Mouse (Mus musculus) megakaryocyte, adult 5-6 weeks (primary cell): ENCODE data around the gene Morc1. TPM values are rescaled to one million over a fixed set of nuclear protein-coding genes. Genes with fewer than 3 reads are reported as not detected.

Source experiments
- ATAC-seq: 2 replicates; pipeline ENCODE4 v1.8.0; 2016; ENCODE audit warnings: mild to moderate bottlenecking, inconsistent platforms; ENCODE audit not compliant: poor library complexity, severe bottlenecking
- total RNA-seq, 2 experiments: library from RNA; stranded (forward) in 1 of 2; stranded (reverse) in 1 of 2; fragments of 153-499, 151-499 nt in 1 of 2; fragments of 221-1000, 200-1000 nt in 1 of 2; gene quantifications; 2 replicates each; pipeline versions ENCODE4 v1.2.3 to v1.2.4; 2015 to 2017

Gene Morc1
- total RNA-seq, 2 experiments from 2014 or later = not detected

DNA sequence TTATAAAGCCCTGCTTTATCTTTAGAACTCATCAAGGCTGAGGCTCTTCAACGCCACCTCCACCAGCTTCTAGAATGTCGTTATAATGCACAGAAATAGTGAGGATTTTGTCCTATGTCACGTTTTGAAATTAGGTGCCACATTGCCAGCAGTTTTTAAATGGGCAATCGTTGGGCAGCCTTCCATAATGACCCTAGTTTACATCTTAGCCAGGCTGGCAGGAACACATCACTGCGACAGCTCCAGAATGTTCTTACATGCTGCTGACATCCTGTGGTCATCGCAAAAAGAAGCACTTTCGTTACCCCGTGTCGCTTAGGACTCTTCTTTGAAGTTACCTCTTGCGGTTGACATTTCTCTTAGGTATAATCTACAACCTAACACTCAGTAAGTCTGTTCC is 42.4 kb downstream of the Morc1 start:
- ATAC-seq = no peak

DNA sequence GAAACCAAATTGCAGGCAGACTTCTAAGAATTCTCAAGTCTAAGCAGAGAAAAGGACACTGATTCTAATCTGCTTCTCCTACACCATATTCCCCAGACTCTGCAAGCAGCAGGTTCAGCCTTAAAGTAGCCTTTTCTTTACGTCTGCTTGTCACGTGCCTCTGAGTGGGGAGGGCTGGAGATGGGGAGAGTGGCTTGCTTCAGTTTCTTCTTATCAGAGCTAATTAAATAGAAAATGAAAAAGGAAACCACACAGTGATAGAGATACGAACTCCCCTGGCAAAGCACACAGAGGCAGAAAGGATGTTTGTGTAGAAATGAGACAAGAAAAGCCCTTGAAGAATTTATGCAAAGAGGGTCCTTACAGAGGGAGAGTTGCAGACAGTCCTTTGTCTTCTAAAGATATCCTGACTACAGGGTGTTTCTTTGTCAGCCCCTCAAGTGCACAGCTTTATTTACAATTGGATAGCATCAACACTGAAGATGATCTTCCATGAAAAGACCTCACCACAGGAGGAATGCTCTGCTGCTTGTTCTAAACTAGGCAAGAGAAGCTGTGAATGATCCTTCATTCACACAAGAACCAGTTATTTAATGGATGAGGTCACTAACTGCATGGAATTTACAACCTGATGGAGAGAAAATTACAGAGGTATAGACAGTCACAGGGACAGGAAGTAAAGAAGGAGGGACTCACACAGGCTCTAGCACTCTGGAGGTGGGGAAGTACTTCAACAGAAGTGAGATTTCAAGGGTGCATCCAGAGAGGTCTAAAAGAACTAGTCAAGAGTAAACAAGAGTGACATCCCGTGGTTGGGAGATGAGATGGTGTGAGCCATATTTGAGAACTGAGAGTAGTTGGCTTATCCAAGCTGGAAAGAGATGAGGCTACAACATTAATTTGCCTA is 44.1 kb downstream of the Morc1 start:
- no peak for ATAC-seq

DNA sequence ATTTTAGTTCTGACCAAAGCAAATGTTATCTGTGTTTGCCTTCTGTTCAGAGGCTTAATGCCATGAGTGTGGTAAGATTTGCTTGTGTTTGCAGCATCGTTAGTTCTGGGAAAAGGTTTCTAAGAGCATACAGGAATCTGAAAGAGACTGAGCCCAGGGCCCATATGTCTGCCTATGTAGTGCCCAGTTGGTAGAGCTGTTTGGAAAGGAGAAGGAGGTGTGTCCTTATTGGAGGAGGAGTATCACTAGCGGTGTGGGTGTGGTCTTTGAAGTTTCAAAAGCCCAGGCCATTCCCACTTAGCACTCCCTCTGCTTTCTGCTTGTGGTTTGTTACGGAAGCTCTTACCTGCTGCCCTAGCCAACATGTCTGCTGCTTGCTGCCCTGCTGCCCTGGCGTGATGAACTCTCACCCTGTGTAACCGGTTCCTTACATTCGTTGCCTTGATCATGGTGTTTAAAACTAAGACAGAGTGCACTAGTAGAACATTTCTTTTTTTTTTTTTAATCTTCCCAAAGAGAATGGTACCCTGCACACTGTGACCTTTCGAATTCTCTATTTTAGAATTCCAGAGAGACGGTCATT is 48.3 kb downstream of the Morc1 start:
- no peak for ATAC-seq

DNA sequence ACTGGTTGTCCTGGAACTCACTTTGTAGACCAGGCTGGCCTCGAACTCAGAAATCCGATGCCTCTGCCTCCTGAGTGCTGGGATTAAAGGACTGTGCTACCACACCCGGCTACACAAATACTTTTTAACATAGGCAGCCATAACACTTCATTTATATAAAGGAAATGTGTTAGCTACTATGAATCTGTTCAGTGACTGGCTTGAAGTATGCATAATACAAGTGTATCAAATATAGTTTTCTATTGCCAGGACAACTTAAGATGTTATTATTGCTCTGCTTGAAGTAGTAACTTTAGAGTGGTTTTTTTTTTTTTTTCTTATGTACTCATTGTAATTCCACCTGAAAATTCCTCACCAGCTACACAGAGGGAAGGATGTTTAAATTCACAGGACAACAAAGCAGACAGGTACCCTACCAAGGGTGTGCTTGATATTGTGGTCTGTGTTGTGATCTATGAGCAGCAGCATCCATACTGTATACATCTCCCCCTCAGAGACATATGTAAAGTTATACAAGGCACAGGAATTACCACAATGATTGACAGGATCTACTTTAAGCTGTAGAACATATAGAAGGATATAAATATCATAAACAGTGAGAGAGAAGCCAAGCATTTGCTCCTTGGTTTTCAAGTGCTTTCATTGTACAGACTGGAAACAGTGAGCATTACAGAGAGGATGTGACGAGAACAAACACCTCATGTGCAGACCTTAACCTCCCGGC is 85.9 kb downstream of the Morc1 start:
- ATAC-seq = no peak

DNA sequence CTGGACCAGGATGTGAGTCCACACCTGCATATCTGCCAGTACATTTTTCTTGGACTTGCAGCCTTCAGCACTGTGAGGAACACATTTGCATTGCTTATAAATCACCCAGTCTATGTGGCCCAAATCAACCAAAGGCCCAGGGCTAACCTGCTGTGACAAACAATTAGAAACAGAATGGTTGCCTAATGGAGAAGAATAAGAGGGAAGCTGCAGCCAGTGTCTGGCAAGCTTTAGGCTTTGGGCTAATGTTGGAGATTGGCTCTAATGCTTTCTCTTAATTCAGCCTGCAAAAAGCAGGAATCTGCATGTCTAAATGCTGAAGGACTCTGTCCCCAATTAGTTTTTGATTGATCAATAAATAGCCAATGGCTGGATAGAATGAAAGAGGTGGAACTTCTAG is 88.5 kb downstream of the Morc1 start:
- no peak for ATAC-seq

DNA sequence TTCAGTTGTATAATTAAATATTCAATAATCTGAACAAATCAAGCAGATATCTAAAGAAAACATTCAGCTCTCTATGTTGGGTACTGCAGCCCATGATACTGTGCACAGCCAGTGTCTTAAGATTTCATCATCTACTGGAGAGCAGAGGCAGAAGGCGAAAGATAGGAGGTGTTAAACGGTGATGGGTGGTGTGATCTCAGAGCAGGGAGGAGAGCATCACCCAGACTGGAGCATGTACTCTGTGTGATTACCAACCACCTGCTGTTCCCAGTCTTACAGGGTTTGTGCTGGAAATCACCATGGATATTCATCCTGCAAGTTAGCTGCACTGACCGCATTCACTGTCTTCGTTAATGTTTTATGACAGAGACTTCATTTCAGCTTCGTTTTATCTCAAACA is 106.1 kb downstream of the Morc1 start:
- no peak for ATAC-seq

DNA sequence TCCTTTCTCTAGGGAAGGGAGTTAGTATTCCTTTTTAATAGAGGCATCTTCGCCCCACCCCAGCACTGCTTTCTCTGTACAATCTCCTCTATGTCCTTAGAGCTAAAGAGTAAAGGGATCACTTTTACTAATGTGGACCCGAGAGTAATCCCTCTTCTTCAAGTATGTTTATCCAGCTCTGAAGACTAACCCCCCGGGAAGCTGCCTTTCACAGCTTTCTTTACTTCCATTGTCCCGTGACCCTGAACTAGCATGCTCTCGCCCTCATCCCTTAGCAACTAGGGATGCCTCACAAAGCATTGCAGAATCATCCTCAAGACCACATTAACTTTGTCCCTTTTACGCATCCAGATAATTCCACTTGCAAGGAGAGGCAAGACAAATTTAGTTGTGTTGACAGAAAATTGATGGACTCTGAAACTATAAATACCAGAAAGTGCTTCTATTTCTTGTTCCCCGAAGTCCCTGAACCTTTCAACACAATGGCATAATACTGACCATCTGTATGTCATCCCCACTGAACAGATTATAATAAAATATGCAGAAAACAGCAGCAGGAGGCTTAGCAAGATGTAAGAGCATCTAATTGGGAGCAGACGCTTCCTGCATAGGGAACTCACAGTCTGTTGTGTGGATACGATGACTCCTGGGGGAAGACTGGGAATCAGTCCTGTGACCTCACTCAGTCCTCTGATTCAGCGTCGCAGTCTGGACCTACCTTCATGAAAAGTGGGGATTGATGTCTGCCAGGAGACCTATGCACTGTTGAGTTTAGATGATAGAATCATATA is 131.4 kb downstream of the Morc1 start:
- ATAC-seq = no peak

DNA sequence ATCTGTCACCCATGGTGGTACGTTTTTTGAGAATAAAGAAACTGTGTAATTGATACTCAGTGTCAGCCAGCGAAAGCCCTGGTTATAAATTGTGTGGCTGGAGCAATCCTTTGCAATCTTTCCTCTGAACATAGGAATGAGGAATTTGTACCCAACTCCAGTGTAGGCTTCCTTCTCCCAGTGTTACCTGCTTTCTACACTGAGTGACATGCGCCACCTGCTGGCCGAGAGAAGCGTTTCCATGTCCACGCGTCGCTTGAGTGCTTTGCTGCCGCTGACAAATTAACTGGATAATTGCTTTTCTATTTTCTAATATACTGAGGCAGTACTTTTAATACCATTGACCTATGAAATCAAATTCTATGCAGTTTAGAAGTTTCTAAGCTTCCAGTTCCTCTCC is 139.3 kb downstream of the Morc1 start:
- peak; percentile 82 for ATAC-seq

DNA sequence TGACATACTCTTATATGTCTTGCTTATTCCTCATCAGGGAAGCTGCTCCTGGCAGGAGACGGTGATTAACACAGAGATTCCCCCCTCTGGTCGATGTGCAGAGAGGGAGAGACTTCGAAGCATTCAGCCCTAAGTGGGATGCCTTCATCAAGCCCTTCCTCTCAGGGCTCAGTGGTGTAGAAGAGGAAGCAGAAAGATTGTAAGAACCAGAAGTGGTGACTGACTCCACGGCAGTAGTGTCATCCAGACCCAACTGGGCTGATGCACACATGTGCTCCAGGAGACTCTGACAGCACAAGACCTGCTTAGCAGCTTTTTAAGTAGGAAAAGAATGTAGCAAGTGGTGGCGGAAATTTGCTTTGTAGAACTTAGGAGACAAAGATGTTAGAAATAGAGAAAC is 143.0 kb downstream of the Morc1 start:
- 0 out of 2 replicates have a peak, but pooled peaks have one; percentile 42 for ATAC-seq

DNA sequence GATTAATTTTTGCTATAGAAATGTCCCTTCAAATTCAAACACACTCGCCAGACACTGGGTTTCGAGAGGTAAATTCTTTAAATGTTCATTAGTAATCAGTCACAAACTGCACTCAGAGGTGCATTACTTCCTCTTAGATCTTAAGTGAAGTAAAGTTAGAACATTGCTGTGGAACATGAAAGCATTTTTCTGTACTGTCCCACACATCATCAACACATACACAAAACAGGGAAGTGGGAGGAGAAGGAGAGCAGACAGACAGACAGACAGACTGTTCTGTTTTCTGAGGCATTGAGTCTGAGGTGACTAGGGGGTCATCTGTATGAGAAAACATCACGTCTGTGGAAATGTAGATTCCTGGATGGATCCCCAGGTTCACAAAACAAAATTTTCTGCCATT is 143.5 kb downstream of the Morc1 start:
- ATAC-seq = peak; percentile 16; the same call in 1 of the 2 replicates

DNA sequence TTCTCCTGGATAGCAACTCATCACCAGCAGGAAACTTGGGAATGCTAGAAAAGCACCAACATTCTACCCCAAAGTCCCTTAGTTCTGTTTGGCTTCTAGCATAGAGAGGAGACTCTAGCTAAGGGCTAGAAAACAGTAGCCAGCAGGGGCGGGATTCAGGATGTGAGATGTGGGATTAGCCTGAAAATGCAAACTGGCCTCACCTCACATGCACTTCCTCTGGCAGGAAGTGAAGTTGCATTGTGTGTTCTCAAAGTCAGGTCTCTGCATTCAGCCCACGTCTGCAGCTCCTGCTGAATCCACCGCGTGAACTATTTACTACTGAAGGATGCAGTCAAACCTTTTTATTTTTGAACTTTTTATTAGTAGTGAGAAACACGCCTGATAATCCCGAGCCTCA is 154.3 kb downstream of the Morc1 start:
- no peak for ATAC-seq

DNA sequence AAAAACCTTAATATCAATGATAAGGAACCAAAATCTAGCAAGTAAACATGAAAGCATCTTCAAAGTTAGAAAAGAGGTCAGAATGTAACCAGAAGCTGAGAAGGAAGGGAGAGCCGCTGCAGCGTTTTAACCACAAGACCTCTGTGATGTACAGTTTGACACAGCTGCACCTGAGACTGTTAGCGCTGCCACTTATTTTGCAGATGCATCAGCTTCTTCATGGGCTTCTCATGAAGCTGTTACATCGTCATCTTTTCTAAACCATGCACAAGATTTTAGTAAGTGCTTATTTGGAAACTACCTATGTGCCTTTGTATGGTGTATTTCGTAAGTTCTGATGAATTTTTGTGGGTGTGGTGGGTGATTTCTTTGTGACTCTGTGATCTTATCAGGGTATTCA is 163.4 kb downstream of the Morc1 start:
- ATAC-seq = no peak

DNA sequence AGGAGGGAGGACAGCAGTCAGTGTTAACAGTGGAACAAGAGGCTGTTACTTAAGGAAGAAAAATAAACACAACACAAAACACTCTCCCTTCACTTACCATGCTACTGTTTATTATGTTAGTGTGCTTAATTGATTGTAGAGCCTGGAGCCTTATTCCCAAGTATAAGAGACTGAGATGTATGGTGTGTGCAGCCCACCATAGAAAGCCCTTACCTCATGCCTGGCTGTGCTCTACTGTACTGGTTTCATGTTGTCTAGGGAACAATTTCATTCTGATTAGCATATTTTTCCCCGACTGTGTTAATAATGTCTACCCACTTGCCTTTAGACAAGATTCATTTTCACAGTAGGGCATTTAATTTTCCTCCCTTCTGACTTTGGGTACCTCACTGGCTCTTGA is 164.2 kb downstream of the Morc1 start:
- no peak for ATAC-seq

DNA sequence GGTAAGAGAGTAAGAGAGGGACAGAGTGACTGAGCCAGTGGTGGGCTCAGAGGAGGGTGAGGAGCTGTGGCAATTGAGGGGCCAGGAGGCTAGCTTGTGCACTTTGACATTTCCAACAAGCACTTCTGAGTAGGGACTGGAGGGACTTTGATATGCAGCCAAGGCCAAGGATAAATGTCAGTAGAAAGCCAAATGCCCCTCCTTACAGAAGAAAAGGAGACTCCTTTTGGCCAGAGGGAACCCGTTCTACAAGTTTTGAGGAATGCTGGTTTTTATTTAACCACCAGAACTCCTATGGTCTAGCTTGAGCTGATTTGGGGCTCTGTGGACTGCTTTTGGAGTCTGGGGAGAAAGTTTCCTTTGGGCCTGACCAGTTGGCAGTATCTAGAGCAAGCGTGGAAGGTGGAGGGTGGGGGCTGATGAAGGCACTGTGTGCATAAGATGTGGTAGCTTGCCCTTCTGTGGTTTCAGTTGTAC is 172.7 kb downstream of the Morc1 start:
- no peak for ATAC-seq

DNA sequence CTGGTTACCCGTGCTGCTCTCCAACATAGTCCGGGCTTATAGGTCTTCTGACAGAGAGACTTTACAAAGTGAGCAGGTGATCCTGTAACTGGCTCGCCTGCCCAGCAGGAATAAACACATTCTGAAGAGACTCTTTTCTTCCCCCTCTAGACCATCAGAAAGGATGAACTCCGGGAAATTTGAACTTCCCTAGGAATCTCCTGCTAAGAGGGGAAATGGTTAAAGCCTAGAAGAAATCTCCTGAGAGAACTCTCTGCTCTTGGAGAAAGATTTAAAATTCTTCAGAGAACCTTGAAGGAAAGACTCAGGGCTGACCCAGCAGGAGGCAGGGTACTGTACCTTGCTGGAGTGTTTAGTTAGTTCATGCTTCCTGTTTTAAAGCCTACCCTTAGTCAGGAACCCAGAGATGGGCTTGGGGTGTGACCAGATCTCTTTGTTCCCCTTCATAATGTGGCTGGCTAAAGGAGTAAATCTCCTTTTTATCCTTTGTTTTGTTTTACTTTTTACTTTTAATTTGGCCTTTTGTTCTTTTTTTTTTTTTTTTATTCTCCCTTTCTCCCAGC is 175.5 kb downstream of the Morc1 start:
- ATAC-seq = peak; percentile 49; the same call in 1 of the 2 replicates

DNA sequence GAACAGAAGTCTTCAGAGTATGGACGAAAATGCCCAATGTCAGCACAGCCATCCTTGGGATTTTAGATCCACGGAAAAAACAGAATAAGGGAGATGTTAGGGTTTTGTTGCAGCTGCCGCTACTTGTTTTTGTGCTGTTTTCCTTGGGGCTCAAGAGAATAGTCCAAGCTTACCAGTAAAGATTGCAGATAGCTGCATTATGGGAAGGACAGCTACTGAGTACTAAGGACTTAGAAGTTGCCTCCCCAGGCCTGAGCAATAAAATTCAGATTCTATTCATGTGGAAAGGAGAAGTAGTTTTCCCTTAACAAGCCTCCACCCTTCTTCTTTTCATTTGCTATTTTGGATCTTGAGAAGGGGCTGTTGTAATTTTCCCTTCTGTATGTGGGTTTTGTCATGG is 177.2 kb downstream of the Morc1 start:
- no peak for ATAC-seq

DNA sequence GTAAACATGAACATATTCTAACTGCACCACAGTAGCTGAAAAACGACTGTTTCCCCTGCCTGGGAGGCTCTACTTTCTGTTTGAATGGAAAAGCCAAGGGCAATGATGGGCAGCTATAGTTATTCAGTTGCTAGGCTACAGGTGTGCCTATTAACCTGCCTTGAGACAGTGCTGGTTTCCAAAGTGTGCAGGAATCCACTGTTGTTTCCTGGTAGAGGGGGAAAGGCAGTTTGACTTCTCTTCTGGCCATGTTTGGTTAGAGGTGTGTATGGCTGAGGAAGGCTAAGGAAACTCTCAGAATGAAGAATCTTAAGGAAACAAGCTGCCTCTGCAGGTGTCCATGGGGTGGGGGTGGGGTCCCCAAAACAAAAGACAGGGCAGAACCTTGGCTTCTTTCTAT is 179.8 kb downstream of the Morc1 start:
- no peak for ATAC-seq

DNA sequence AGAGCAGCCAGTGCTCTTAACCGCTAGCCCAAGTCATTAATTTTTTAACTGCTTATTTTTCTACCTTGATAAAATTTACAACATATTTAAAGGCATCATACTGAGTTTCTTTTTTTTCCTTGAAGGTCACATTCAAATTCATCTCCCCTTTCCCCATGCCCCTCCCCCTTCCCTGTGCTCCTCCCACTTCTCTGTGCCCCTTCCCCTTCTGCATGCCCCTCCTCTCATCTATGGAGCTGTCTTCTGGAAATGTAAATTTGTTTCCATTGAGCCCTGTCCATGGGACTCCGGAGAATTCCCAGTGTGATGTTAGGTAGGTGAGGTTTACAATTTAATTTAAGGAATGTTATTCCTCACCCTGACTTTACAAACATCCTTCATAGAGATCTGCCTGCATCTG is 180.4 kb downstream of the Morc1 start:
- ATAC-seq = no peak

DNA sequence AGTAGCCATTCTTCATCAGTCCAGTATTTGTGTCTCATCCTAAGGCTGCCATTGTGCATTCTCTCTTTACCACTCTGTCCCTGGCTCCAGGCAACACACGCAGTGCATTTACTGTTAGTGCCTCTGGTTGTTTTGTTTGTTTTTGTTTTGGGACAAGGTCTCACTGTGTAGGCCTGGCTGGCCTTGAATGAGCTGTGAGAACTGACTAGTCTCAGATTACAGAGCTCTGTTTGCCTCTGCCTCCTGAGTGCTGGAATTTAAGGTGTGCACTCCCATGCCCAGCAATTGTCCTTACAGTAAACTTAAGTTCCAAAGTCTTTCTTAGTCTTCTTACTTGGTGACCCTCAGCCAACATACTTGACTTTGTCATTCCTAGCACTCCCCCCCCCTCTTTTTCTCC is 182.7 kb downstream of the Morc1 start:
- no peak for ATAC-seq

DNA sequence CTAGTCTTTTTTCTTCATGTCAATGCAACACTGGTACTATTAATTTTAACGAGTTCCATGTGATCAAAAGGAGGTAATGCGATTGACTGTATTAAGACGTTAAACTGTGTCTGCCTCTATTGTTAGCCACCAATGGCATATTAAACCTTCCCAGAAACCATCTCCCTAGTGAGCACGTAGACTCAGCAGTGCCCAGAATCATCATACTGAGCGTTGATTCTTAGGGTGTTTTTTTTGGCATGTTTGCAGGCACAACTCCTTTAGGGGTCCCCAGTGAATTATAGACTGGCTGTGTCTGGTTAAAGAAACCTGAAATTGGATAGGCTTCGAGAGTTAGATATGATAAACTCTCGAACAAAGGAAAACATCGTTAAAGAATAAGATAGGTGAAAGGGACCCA is 189.5 kb downstream of the Morc1 start:
- ATAC-seq = no peak

DNA sequence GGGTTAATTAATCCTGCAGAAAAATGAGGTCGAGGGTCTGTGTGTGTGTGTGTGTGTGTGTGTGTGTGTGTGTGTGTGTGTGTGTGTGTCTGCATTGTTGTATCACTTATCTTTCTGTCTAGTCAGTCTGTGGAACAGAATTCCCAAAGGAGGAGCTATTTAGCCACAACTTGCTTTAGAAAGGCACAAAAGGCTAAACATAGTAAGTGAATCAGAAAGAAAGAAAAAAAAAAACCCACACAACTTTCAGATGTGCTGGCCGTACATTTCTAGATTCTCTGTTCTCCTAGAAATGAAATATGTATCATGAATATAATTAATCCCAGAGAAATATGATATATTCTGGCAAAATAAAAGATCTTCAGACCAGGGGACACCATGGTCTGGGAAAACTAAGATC is 190.0 kb downstream of the Morc1 start:
- no peak for ATAC-seq
